Mouse (Mus musculus): ENCODE data around the gene Pomt2. TPM values are rescaled to one million over a fixed set of nuclear protein-coding genes. Genes with fewer than 3 reads are reported as not detected.

The Pomt2 gene
- polyA plus RNA-seq, 2 experiments: 2.6 to 3.9 TPM

GRCm38 (mm10) chr12:87065446-87065845 lies 82.3 kb downstream of the Pomt2 start:
- Histone ChIP-seq H3K4me3 (ENCODE audit: insufficient read depth in 1 of 2, low read depth in 2 of 2, low read length in 2 of 2) (no peak overlapping the region), H3K4me2 (ENCODE audit: low read depth) (no peak overlapping the region), H3K4me1 (replicated peaks; ENCODE audit: control insufficient read depth in 2 of 2, insufficient read depth in 2 of 2, low read length in 1 of 2) (no peaks in the 10 kb centered on the region), H3K27ac (no peak overlapping the region), H3K36me3 (replicated peaks; ENCODE audit: control insufficient read depth, insufficient read depth, low read depth) (no peaks in the 10 kb centered on the region), H3K9me3 (ENCODE audit: control insufficient read depth, low read length) (no peaks in the 10 kb centered on the region), H3K27me3 (ENCODE audit: control insufficient read depth, insufficient read depth, low read length) (no peaks in the 10 kb centered on the region), H3K9ac (replicated peaks) (no peak overlapping the region)
- ATAC-seq (ENCODE audit: insufficient read depth) (no peak), DNase-seq (ENCODE audit: low read depth in 3 of 3, low spot score in 3 of 3) (no peak)
- no peak for TF ChIP-seq EP300 (IDR thresholded peaks at IDR 0.05; ENCODE audit: low read depth)
- no peak for TF ChIP-seq CTCF (IDR thresholded peaks at IDR 0.05; ENCODE audit: low read depth)
- 70% methylated on average over 11 of the region's 11 CpGs for WGBS (ENCODE audit: insufficient replicate concordance)

- H3K4me3 ChIP-seq (ENCODE audit: insufficient read depth in 1 of 2, low read depth in 2 of 2, low read length in 2 of 2): no peak overlapping the region
- ATAC-seq (ENCODE audit: insufficient read depth) (no peak), DNase-seq (ENCODE audit: low read depth in 3 of 3, low spot score in 3 of 3) (no peak)
- H3K4me1 ChIP-seq (replicated peaks; ENCODE audit: control insufficient read depth in 2 of 2, insufficient read depth in 2 of 2, low read length in 1 of 2): no peaks in the 10 kb centered on the region
- no peak for TF ChIP-seq CTCF (IDR thresholded peaks at IDR 0.05; ENCODE audit: low read depth)
- no peak for TF ChIP-seq EP300 (IDR thresholded peaks at IDR 0.05; ENCODE audit: low read depth)
- H3K4me2 ChIP-seq (ENCODE audit: low read depth): no peak overlapping the region
- 51% methylated on average over 17 of the region's 17 CpGs for WGBS (ENCODE audit: insufficient replicate concordance)
- no peaks in the 10 kb centered on the region for H3K36me3 ChIP-seq (replicated peaks; ENCODE audit: control insufficient read depth, insufficient read depth, low read depth)
- no peaks in the 10 kb centered on the region for H3K9me3 ChIP-seq (ENCODE audit: control insufficient read depth, low read length)
- no peak overlapping the region for H3K27ac ChIP-seq
- no peaks in the 10 kb centered on the region for H3K27me3 ChIP-seq (ENCODE audit: control insufficient read depth, insufficient read depth, low read length)
- H3K9ac ChIP-seq (replicated peaks): no peak overlapping the region
Observed at GRCm38 (mm10) chr12:87057066-87057465, 90.7 kb downstream of the Pomt2 start.

Other genes with a start within 250 kb of the Pomt2 start
- gene Cipc, start 200.9 kb downstream of the Pomt2 start, polyA plus RNA-seq (2012; rRNA removed): 7.5 and 8.8 TPM in 2 replicates
- gene Cipc, start 200.9 kb downstream of the Pomt2 start, polyA plus RNA-seq (2014; fragmentation: Nextera tagmentation; extraction: Ambion mirVana): 10.0 and 10.7 TPM in 2 replicates
- gene Zdhhc22, start 157.5 kb downstream of the Pomt2 start, polyA plus RNA-seq (2012; rRNA removed): not detected in 2 replicates
- not detected in 2 replicates for gene Zdhhc22, start 157.5 kb downstream of the Pomt2 start, polyA plus RNA-seq (2014; fragmentation: Nextera tagmentation; extraction: Ambion mirVana)
- 0.02 TPM in 1 of 2 replicates, not detected in the other for gene Tmem63c, start 126.6 kb downstream of the Pomt2 start, polyA plus RNA-seq (2012; rRNA removed)
- gene Tmem63c, start 126.6 kb downstream of the Pomt2 start, polyA plus RNA-seq (2014; fragmentation: Nextera tagmentation; extraction: Ambion mirVana): not detected in 2 replicates
- 0.04 TPM in 1 of 2 replicates, not detected in the other for gene Ngb, start 45.4 kb downstream of the Pomt2 start, polyA plus RNA-seq (2012; rRNA removed)
- 0.11 TPM in 1 of 2 replicates, not detected in the other for gene Ngb, start 45.4 kb downstream of the Pomt2 start, polyA plus RNA-seq (2014; fragmentation: Nextera tagmentation; extraction: Ambion mirVana)
- 94.8 and 115 TPM in 2 replicates for gene Gstz1, start 803 bp downstream of the Pomt2 start, polyA plus RNA-seq (2012; rRNA removed)
- 91.0 and 101 TPM in 2 replicates for gene Gstz1, start 803 bp downstream of the Pomt2 start, polyA plus RNA-seq (2014; fragmentation: Nextera tagmentation; extraction: Ambion mirVana)
- gene Samd15, start 51.8 kb upstream of the Pomt2 start, polyA plus RNA-seq (2012; rRNA removed): 0.03 and 0.21 TPM in 2 replicates
- gene Samd15, start 51.8 kb upstream of the Pomt2 start, polyA plus RNA-seq (2014; fragmentation: Nextera tagmentation; extraction: Ambion mirVana): 7.6 and 8.2 TPM in 2 replicates
- gene Tmed8, start 52.5 kb upstream of the Pomt2 start, polyA plus RNA-seq (2012; rRNA removed): 0.62 and 0.80 TPM in 2 replicates
- 0.50 and 0.99 TPM in 2 replicates for gene Tmed8, start 52.5 kb upstream of the Pomt2 start, polyA plus RNA-seq (2014; fragmentation: Nextera tagmentation; extraction: Ambion mirVana)
- 0.16 and 0.26 TPM in 2 replicates for gene Noxred1, start 90.8 kb upstream of the Pomt2 start, polyA plus RNA-seq (2012; rRNA removed)
- 0.28 TPM in 1 of 2 replicates, not detected in the other for gene Noxred1, start 90.8 kb upstream of the Pomt2 start, polyA plus RNA-seq (2014; fragmentation: Nextera tagmentation; extraction: Ambion mirVana)
- gene Vipas39, start 118.3 kb upstream of the Pomt2 start, polyA plus RNA-seq (2012; rRNA removed): 6.1 and 7.8 TPM in 2 replicates
- 8.0 and 10.4 TPM in 2 replicates for gene Vipas39, start 118.3 kb upstream of the Pomt2 start, polyA plus RNA-seq (2014; fragmentation: Nextera tagmentation; extraction: Ambion mirVana)
- gene Ahsa1, start 118.5 kb upstream of the Pomt2 start, polyA plus RNA-seq (2012; rRNA removed): 66.5 and 119 TPM in 2 replicates
- 109 and 117 TPM in 2 replicates for gene Ahsa1, start 118.5 kb upstream of the Pomt2 start, polyA plus RNA-seq (2014; fragmentation: Nextera tagmentation; extraction: Ambion mirVana)
- 0.07 and 0.11 TPM in 2 replicates for gene Ism2, start 151.7 kb upstream of the Pomt2 start, polyA plus RNA-seq (2012; rRNA removed)
- gene Ism2, start 151.7 kb upstream of the Pomt2 start, polyA plus RNA-seq (2014; fragmentation: Nextera tagmentation; extraction: Ambion mirVana): 0.08 and 0.32 TPM in 2 replicates
- gene Sptlc2, start 240.4 kb upstream of the Pomt2 start, polyA plus RNA-seq (2012; rRNA removed): 4.6 and 8.0 TPM in 2 replicates
- 28.2 TPM in 2 replicates for gene Sptlc2, start 240.4 kb upstream of the Pomt2 start, polyA plus RNA-seq (2014; fragmentation: Nextera tagmentation; extraction: Ambion mirVana)

Measured in liver, embryonic 14.5 days (tissue).